Mouse (Mus musculus): Measurements from ENCODE around the gene Tinf2.

- no peak for TF ChIP-seq CTCF (IDR thresholded peaks at IDR 0.05)
- peak; percentile 61 for TF ChIP-seq EP300 (IDR thresholded peaks at IDR 0.05)
These were observed 42.8 kb upstream of the Tinf2 start for GRCm38 (mm10) chr14:55724411-55724871.
